In the genomic region with DNA sequence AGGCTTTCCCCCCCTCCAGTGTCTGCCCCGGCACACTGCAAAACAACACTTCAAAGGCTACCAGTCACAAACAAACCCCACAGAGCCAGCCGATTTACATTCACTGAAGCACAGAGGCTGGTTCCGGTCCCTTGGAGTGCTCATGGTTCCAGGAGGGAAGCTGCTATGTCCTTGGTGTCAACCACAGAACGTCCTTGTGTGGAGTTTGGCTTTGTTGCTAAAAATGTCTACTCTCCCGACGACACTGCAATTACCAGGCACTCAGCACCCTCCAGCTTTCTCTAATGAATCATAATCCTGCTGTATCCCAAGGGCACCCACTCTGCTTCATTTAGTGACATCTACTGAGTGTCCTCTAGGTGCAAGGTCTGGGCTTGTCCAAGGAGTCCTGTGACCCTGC, we compare ENCODE assay signal across 21 mouse cellular contexts. TPM values are rescaled to one million over a fixed set of nuclear protein-coding genes. Genes with fewer than 3 reads are reported as not detected.
DNase-seq lines count a peak whose midpoint lies in the region; ATAC-seq and TF ChIP-seq lines count a peak whose summit lies in the region.
"Had no signal": no experiment of that assay in that cellular context is flagged by ENCODE, and none has a peak within 500 bp of the region (broad histone marks: within the 10 kb centered on the region; RNA-seq: fewer than 3 reads in every experiment).

No protein-coding gene starts in this region.

- H3K27ac ChIP-seq in layer of hippocampus, adult 2 months = 0 out of 2 replicates have a peak overlapping the region, but pooled peaks have one; percentile 10
- no peak overlapping the region for H3K27ac ChIP-seq in lung, postnatal 0 days (ENCODE audit: low read length)
- H3K27ac ChIP-seq: hindbrain, embryonic 13.5 days; limb, embryonic 12.5 days; liver, embryonic 13.5 days; lung, embryonic 15.5 days; neural tube, embryonic 15.5 days; stomach, embryonic 15.5 days had no signal

- no peak for TF ChIP-seq CTCF in layer of hippocampus, adult 2 months (conservative IDR thresholded peaks at IDR 0.05)
- no peak for TF ChIP-seq CTCF in lung, postnatal 0 days (IDR thresholded peaks at IDR 0.05)

- H3K4me3 ChIP-seq in layer of hippocampus, adult 2 months = no peak overlapping the region; the same call in 1 of the 2 replicates
- no peak overlapping the region for H3K4me3 ChIP-seq in lung, postnatal 0 days (ENCODE audit: low read depth, low read length)
- H3K4me3 ChIP-seq: hindbrain, embryonic 13.5 days; limb, embryonic 12.5 days; liver, embryonic 13.5 days; lung, embryonic 15.5 days; neural tube, embryonic 15.5 days; stomach, embryonic 15.5 days had no signal

- no peak overlapping the region for H3K9ac ChIP-seq in lung, postnatal 0 days (replicated peaks; ENCODE audit: low read depth)
- H3K9ac ChIP-seq: hindbrain, embryonic 13.5 days; limb, embryonic 12.5 days; liver, embryonic 13.5 days; lung, embryonic 15.5 days; neural tube, embryonic 15.5 days; stomach, embryonic 15.5 days had no signal

- no peak overlapping the region for H3K4me2 ChIP-seq in lung, postnatal 0 days (replicated peaks; ENCODE audit: low read depth, low read length)
- H3K4me2 ChIP-seq: hindbrain, embryonic 13.5 days; limb, embryonic 12.5 days; liver, embryonic 13.5 days; lung, embryonic 15.5 days; neural tube, embryonic 15.5 days; stomach, embryonic 15.5 days had no signal

- H3K4me1 ChIP-seq in lung, postnatal 0 days (ENCODE audit: insufficient read depth, low read depth, low read length) = no peaks in the 10 kb centered on the region
- H3K4me1 ChIP-seq: liver, embryonic 13.5 days; lung, embryonic 15.5 days; stomach, embryonic 15.5 days had no signal

- 14% methylated on average over 6 of the region's 6 CpGs for WGBS in lung, postnatal 0 days

- no peak for TF ChIP-seq EP300 in lung, postnatal 0 days (IDR thresholded peaks at IDR 0.05)

- peak; percentile 22; the same call in 1 of the 2 replicates for ATAC-seq in frontal cortex, adult (ENCODE audit: low TSS enrichment)
- no peak for ATAC-seq in lung, postnatal 0 days
- ATAC-seq: activated CD4-positive, CD25-positive, alpha-beta regulatory T cell, adult 4 months had no signal

- no peaks in the 10 kb centered on the region for H3K27me3 ChIP-seq in lung, postnatal 0 days (replicated peaks; ENCODE audit: insufficient read depth, low read length)
- H3K27me3 ChIP-seq: hindbrain, embryonic 13.5 days; limb, embryonic 12.5 days; liver, embryonic 13.5 days; lung, embryonic 15.5 days; neural tube, embryonic 15.5 days; stomach, embryonic 15.5 days had no signal

- no peak for DNase-seq in frontal cortex, postnatal 36 days (ENCODE audit: low spot score in 2 of 2)
- DNase-seq in layer of hippocampus, adult 2 months (ENCODE audit: low spot score in 2 of 2) = no peak
- DNase-seq in layer of hippocampus, postnatal 10 days (ENCODE audit: low spot score in 2 of 2) = no peak
- peak; percentile 80 for DNase-seq in adrenal gland, adult 2 months
- peak; percentile 47 to 69 for DNase-seq in adrenal gland, postnatal 36 days
- no peak for DNase-seq in lung, postnatal 0 days (ENCODE audit: low spot score)
- DNase-seq: B cell, adult 2 months; cerebellum, adult 18-20 months; gastrocnemius, postnatal 36 days; kidney, adult 8-10 months; kidney, postnatal 25 days; layer of hippocampus, adult 9-11 months; liver, embryonic 13.5 days had no signal

- H3K36me3 ChIP-seq in lung, postnatal 0 days (ENCODE audit: insufficient read depth, low read length) = no peaks in the 10 kb centered on the region
- H3K36me3 ChIP-seq: limb, embryonic 12.5 days; liver, embryonic 13.5 days; lung, embryonic 15.5 days; stomach, embryonic 15.5 days had no signal

- no peaks in the 10 kb centered on the region for H3K9me3 ChIP-seq in lung, postnatal 0 days (ENCODE audit: low read length)
- H3K9me3 ChIP-seq: hindbrain, embryonic 13.5 days; limb, embryonic 12.5 days; liver, embryonic 13.5 days; lung, embryonic 15.5 days; neural tube, embryonic 15.5 days; stomach, embryonic 15.5 days had no signal

RNA-seq across cellular contexts. Expression of a gene that starts 18.5 kb away (rescaled TPM):
- total RNA-seq in layer of hippocampus, adult 2 months (2021) = 100 to 1,000 TPM; 187 to 203 TPM
- 100 to 1,000 TPM; 201 to 208 TPM for total RNA-seq in layer of hippocampus, postnatal 10 days (2021)
- 1 to 10 TPM; 1.1 to 3.1 TPM for total RNA-seq in adrenal gland, adult 2 months (2021)
- polyA plus RNA-seq in adrenal gland, adult 2 months (2012; rRNA removed) = 2.0 and 2.8 TPM in 2 replicates
- total RNA-seq in adrenal gland, postnatal 36 days (2021) = 1 to 10 TPM in 1 of 2 experiments, under 1 TPM in 1; 0.76 to 3.5 TPM
- polyA plus RNA-seq in lung, postnatal 0 days (2015; fragmentation: Nextera tagmentation; extraction: Ambion mirVana) = 0.12 and 0.14 TPM in 2 replicates
- total RNA-seq: megakaryocyte, adult 5-6 weeks had no signal
- polyA plus RNA-seq: activated CD4-positive, CD25-positive, alpha-beta regulatory T cell, adult 4 months had no signal

Comparison
In these comparisons a context has a peak if more than half of its experiments do, and no peak if none do; other contexts are left out.
1. DNase-seq: peak in adrenal gland, adult 2 months (single experiment) and adrenal gland, postnatal 36 days (2 of 2); none in frontal cortex, postnatal 36 days (0 of 2), layer of hippocampus, adult 2 months (0 of 2), layer of hippocampus, postnatal 10 days (0 of 2) and lung, postnatal 0 days (single experiment).
2. RNA of a gene that starts 18.5 kb away (total RNA-seq): 201 to 208 TPM in layer of hippocampus, postnatal 10 days and 187 to 203 TPM in layer of hippocampus, adult 2 months; 0.76 to 3.5 TPM in adrenal gland, postnatal 36 days and 1.1 to 3.1 TPM in adrenal gland, adult 2 months; every median in the first group is over 10 times any median in the second.